Mouse (Mus musculus) embryonic facial prominence, embryonic 15.5 days (tissue): ENCODE measurements at regions not wholly inside any gene's neighbourhood (a gene's known extent, or its start where the extent isn't known, plus 50 kb on each side); places are given as distances from the start of the nearest gene placed in this dataset.

Source experiments
- ATAC-seq: fragments of 200-750 bp; cut with Nextera tagmentation; 2 replicates; pipeline ENCODE4 v1.8.0; 2017; ENCODE audit warnings: low read depth, moderate TSS enrichment; ENCODE audit not compliant: insufficient number of reproducible peaks, low FRiP score, low TSS enrichment
- H3K27ac ChIP-seq: fragments of 300-500 bp; sonication (generic); replicated peaks from 2 replicates; pipeline ENCODE4 v1.5.1; 2015; ENCODE audit warnings: mild to moderate bottlenecking, inconsistent platforms
- H3K27me3 ChIP-seq: fragments of 300-500 bp; sonication (generic); 2 replicates; pipeline ENCODE4 v1.6.1; 2015; ENCODE audit warnings: inconsistent platforms
- H3K36me3 ChIP-seq: fragments of 300-500 bp; sonication (generic); 2 replicates; pipeline ENCODE4 v1.6.1; 2015; ENCODE audit warnings: mild to moderate bottlenecking, inconsistent platforms
- H3K4me1 ChIP-seq: fragments of 300-500 bp; sonication (generic); 2 replicates; pipeline ENCODE4 v1.6.1; 2015; ENCODE audit warnings: inconsistent platforms
- H3K4me2 ChIP-seq: fragments of 300-500 bp; sonication (generic); replicated peaks from 2 replicates; pipeline ENCODE4 v1.6.1; 2015; ENCODE audit warnings: mild to moderate bottlenecking, inconsistent platforms
- H3K4me3 ChIP-seq: fragments of 300-500 bp; sonication (generic); replicated peaks from 2 replicates; pipeline ENCODE4 v1.5.1; 2015; ENCODE audit warnings: mild to moderate bottlenecking, inconsistent platforms
- H3K9ac ChIP-seq: fragments of 300-500 bp; sonication (generic); 2 replicates; pipeline ENCODE4 v1.6.1; 2015; ENCODE audit warnings: inconsistent platforms
- H3K9me3 ChIP-seq: fragments of 300-500 bp; sonication (generic); replicated peaks from 2 replicates; pipeline ENCODE4 v1.6.1; 2016; ENCODE audit warnings: inconsistent platforms
- WGBS: fragments of 180-500 bp; shearing (Covaris S2); methylation state at CpG from one replicate; pipeline ENCODE4 v1.1.7; 2015; 5-methylcytosine and 5-hydroxymethylcytosine counted together

DNA sequence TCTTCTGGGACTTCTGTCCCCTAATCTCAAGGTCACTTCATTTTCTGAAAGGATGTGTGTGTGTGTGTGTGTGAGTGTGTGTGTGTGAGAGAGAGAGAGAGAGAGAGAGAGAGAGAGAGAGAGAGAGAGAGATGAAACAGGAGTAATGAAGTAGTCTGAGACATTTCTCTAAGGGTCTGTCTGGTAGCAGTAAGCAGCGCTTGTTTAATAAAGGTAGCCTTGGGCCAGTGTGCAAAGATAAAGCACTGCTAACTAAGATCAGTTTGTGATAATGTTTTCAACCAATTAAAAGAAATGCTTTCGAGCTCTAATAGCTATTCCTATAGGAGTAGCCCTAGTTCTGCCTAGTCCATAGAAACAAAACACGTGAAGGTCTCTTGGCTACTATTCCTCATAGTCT is 119.7 kb downstream of the Gm9733 start:
- no peak overlapping the region for H3K4me3 ChIP-seq
- H3K27ac ChIP-seq, result no peak overlapping the region
- 76% methylated on average over 3 of the region's 3 CpGs for WGBS
- no peaks in the 10 kb centered on the region for H3K4me1 ChIP-seq
- ATAC-seq, result no peak
- no peak overlapping the region for H3K4me2 ChIP-seq
- H3K9ac ChIP-seq, result no peak overlapping the region
- H3K27me3 ChIP-seq, result no peaks in the 10 kb centered on the region
- H3K36me3 ChIP-seq, result no peaks in the 10 kb centered on the region
- no peaks in the 10 kb centered on the region for H3K9me3 ChIP-seq

DNA sequence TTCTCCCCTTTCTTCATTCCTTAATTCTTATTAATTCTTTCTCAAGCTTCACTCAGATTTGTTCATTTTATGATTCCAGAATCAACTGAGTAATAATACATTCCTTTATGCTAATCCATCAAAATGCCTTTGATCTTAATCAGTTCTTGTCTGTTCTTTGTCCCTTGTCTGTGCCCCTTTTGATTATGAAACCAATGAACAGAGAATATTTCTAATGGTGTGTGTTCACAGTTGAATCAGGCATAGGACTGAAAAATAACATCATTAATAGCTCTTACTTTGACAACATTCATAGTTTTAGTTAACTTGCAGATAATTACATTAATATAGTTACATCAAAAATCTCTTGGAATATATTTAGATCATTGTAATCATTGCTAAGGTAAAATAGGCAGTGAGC is 114.5 kb downstream of the Gm9733 start:
- no peak overlapping the region for H3K4me2 ChIP-seq
- no peaks in the 10 kb centered on the region for H3K27me3 ChIP-seq
- no peak overlapping the region for H3K9ac ChIP-seq
- no peak overlapping the region for H3K27ac ChIP-seq
- no peak overlapping the region for H3K4me3 ChIP-seq
- no peaks in the 10 kb centered on the region for H3K4me1 ChIP-seq
- no peaks in the 10 kb centered on the region for H3K9me3 ChIP-seq
- ATAC-seq, result no peak
- no peaks in the 10 kb centered on the region for H3K36me3 ChIP-seq

DNA sequence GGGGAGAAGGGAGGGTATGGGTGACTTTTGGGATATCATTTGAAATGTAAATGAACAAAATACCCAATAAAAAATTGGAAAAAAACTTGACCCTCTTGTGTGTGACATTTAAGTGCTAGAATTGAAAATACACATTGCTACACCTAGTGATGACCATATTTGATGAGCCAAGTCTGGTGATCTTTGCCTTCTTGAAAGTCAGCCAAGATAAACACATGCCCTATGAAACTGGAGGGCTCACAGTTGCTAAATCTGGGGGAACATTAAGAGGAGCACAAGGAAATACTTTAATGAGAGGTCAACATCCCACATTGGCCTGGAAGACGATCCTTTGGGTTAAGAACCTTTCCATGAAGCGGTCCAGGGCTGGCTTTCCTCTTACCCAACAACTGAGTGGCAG is 112.8 kb downstream of the Gm9733 start:
- no peak overlapping the region for H3K4me3 ChIP-seq
- no peak overlapping the region for H3K9ac ChIP-seq
- no peak overlapping the region for H3K27ac ChIP-seq
- 69% methylated on average over 2 of the region's 2 CpGs for WGBS
- no peak overlapping the region for H3K4me2 ChIP-seq
- H3K4me1 ChIP-seq, result no peaks in the 10 kb centered on the region
- no peaks in the 10 kb centered on the region for H3K9me3 ChIP-seq
- H3K27me3 ChIP-seq, result no peaks in the 10 kb centered on the region
- no peak for ATAC-seq
- H3K36me3 ChIP-seq, result no peaks in the 10 kb centered on the region

DNA sequence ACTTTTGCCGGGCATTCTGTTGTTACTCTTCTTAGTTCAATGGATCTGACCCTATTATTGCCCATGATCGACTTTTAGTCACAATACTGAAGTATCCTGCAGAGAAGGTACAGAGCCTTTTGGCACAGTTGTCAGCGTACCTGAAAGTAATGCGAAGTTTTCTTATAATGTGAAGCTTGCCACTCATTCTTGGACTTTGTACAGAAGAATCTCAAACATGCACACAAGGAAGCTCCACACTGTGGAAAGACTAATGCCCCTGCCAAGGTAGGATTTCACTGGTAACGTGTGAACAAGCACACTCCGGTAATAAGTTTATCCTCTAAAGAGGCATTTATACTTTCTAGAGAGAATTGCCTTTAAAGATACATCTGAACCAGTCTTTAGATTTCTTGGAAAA is 108.8 kb downstream of the Gm9733 start:
- Histone ChIP-seq H3K36me3 (no peaks in the 10 kb centered on the region), H3K27me3 (no peaks in the 10 kb centered on the region), H3K4me3 (no peak overlapping the region), H3K4me2 (no peak overlapping the region), H3K9ac (no peak overlapping the region), H3K27ac (no peak overlapping the region), H3K9me3 (no peaks in the 10 kb centered on the region), H3K4me1 (no peaks in the 10 kb centered on the region)
- WGBS, result 79% methylated on average over 6 of the region's 6 CpGs
- ATAC-seq, result no peak

DNA sequence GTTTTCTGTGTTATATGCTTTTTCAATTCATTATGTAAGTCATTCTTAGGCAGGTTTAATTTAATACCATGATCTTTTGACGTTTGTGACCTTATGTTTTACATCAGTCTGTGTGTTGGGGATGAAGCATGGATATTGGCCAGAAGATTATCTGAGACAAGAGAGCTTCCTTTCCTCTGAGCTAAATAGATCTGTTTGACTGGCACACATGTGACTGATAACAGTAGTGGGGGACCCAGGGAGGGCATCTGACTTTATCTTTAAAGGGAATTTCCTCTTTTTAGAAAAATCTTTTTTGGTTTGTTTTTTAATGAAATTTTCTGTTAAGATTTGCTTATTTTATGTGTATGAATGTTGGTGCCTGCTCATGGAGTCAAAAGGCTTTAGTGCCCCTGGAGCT is 107.7 kb downstream of the Gm9733 start:
- H3K4me2 ChIP-seq, result no peak overlapping the region
- H3K36me3 ChIP-seq, result no peaks in the 10 kb centered on the region
- no peaks in the 10 kb centered on the region for H3K9me3 ChIP-seq
- no peak overlapping the region for H3K27ac ChIP-seq
- no peaks in the 10 kb centered on the region for H3K4me1 ChIP-seq
- 42% methylated on average over 1 of the region's 1 CpGs for WGBS
- no peak overlapping the region for H3K9ac ChIP-seq
- no peak overlapping the region for H3K4me3 ChIP-seq
- no peak for ATAC-seq
- H3K27me3 ChIP-seq, result no peaks in the 10 kb centered on the region

DNA sequence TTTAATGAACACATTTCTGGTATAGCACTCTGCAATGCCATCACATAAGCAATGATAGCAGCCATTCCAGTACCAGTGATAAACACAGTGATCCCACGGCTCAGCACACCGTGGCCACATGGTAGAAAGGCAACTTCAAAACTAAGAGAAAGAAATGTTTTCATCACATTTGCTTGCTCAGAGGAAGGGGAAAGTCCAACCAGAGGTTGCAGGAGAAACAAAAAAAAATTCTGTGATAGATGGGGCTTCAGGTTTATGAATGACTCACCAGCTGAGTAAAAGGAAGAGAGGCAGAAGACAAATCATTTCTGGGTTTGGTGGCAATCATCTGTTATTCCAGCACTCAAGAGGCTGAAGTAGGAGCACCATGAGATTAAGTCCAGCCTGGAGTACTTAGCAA is 103.5 kb downstream of the Gm9733 start:
- Histone ChIP-seq H3K27me3 (no peaks in the 10 kb centered on the region), H3K9ac (no peak overlapping the region), H3K27ac (no peak overlapping the region), H3K4me3 (no peak overlapping the region), H3K4me2 (no peak overlapping the region), H3K9me3 (no peaks in the 10 kb centered on the region), H3K36me3 (no peaks in the 10 kb centered on the region), H3K4me1 (no peaks in the 10 kb centered on the region)
- 83% methylated on average over 2 of the region's 2 CpGs for WGBS
- no peak for ATAC-seq

DNA sequence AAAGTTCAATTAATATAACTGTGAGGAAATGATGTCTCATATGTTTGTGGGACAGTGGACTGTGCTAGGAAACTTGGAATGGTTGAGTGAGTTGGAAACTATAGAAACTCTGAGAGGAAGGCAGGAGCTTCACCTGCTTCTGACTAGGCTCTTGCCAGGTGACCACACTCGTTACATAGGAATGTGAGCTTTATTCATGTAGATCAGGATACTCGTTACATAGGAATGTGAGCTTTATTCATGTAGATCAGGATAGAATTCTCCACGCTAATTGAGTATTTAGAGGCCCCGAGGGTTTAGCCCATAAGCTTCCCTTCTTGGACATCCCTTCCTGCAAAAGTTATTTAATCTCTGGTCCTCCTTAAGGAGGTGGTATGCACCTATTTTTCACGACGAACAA is 101.9 kb downstream of the Gm9733 start:
- no peak overlapping the region for H3K9ac ChIP-seq
- no peaks in the 10 kb centered on the region for H3K36me3 ChIP-seq
- ATAC-seq, result no peak
- H3K4me3 ChIP-seq, result no peak overlapping the region
- no peaks in the 10 kb centered on the region for H3K9me3 ChIP-seq
- H3K27ac ChIP-seq, result no peak overlapping the region
- no peak overlapping the region for H3K4me2 ChIP-seq
- H3K27me3 ChIP-seq, result no peaks in the 10 kb centered on the region
- no peaks in the 10 kb centered on the region for H3K4me1 ChIP-seq
- WGBS, result 49% methylated on average over 6 of the region's 6 CpGs

DNA sequence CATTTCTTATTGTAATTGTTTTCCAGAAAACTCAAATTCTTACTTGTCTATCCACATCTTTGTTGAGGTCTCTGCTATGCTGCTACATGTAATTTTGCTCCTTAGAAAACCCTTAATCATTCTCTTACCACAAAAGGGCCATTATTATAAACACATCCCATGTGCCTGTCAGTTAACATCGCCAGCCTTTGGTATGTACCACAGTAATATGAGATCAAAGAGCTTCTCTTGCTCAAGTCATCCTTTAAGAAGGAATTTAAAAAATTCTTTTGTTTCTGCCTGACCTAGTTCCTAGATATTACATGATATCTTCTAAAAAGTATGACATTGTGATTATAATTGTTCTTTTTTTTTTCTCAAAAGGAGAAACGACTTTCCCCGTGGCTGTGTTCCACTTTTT is 100.7 kb downstream of the Gm9733 start:
- H3K27me3 ChIP-seq, result no peaks in the 10 kb centered on the region
- H3K9me3 ChIP-seq, result no peaks in the 10 kb centered on the region
- 9% methylated on average over 3 of the region's 3 CpGs for WGBS
- ATAC-seq, result no peak
- no peak overlapping the region for H3K4me2 ChIP-seq
- H3K4me3 ChIP-seq, result no peak overlapping the region
- H3K36me3 ChIP-seq, result no peaks in the 10 kb centered on the region
- H3K27ac ChIP-seq, result no peak overlapping the region
- H3K4me1 ChIP-seq, result no peaks in the 10 kb centered on the region
- H3K9ac ChIP-seq, result no peak overlapping the region

DNA sequence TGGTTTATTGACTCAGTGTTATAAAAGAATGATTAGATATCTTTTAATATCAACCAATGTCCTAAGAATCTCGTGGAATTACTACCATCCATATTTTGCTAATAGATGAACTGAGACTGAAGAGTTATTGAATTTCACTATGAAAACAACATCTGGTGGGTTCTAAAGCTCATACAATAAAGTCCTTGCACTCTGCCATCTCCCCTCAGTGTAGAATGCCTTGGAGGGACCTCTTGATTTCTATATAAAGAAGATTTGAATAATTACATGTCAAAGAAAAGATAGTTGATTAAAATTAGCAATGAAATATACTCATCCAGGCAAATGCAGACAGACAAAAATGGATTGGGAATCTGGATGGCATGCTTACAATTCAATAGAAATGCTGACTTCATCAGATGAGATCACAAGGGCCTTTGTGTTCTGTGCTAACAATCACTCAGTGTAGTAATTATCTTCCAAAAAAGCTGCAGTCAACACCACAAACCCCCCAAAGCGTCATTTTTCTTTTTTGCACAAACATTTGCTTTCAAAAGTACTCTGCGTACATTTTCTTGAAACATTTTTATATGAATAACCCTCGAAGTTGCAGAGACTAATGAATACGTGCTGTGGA is 94.2 kb downstream of the Gm9733 start:
- no peak for ATAC-seq
- 69% methylated on average over 5 of the region's 5 CpGs for WGBS
- no peak overlapping the region for H3K9ac ChIP-seq

DNA sequence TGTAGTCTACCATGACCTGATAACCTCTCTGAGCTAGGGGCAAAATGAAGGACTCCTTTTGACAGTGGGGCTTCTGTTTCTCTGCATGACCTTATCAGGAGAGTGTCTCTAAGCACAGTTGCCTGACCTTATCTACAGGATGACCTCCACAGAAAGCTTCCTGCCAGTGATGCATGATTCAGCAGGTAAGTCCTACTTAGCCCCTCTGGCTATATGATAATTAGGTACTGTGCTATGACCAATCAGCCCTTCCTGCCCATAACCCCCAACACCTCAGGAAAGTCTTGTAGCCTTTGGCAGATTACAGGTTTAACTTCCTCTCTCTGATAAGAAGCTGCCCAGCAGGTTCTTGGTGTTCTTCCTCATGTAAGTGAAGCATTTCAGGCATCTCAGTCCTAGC is 89.7 kb downstream of the Gm9733 start:
- Histone ChIP-seq H3K4me2 (no peak overlapping the region), H3K27me3 (no peaks in the 10 kb centered on the region), H3K27ac (no peak overlapping the region), H3K4me3 (no peak overlapping the region), H3K36me3 (no peaks in the 10 kb centered on the region), H3K9me3 (no peaks in the 10 kb centered on the region), H3K4me1 (no peaks in the 10 kb centered on the region), H3K9ac (no peak overlapping the region)
- no peak for ATAC-seq

More for the DNA sequence above, 94.2 kb downstream of the Gm9733 start:
- H3K4me1 ChIP-seq, result no peaks in the 10 kb centered on the region
- no peak overlapping the region for H3K4me2 ChIP-seq
- no peaks in the 10 kb centered on the region for H3K9me3 ChIP-seq
- H3K36me3 ChIP-seq, result no peaks in the 10 kb centered on the region
- no peak overlapping the region for H3K27ac ChIP-seq
- H3K4me3 ChIP-seq, result no peak overlapping the region
- no peaks in the 10 kb centered on the region for H3K27me3 ChIP-seq

DNA sequence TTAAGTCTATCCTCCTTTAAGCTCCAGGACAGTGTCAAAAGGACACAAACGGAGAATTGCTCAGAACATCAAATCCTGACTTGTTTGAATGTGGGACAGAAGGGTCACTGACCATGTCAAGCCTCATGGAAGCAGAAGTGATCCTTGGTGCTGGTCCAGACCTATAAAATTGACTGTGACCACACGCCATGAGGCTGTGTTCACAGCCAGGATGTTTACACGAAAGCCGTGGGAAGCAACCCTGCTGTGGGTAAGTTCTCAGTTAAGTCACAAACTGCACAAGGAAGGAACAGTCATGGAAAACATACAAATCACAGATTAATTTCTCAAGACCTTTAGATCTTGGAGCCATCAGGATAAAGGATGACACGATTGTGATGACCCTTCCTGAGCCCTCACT is 88.5 kb downstream of the Gm9733 start:
- no peaks in the 10 kb centered on the region for H3K9me3 ChIP-seq
- no peak overlapping the region for H3K27ac ChIP-seq
- WGBS, result 66% methylated on average over 5 of the region's 5 CpGs
- H3K27me3 ChIP-seq, result no peaks in the 10 kb centered on the region
- H3K4me2 ChIP-seq, result no peak overlapping the region
- no peak overlapping the region for H3K4me3 ChIP-seq
- H3K9ac ChIP-seq, result no peak overlapping the region
- ATAC-seq, result no peak
- H3K36me3 ChIP-seq, result no peaks in the 10 kb centered on the region
- no peaks in the 10 kb centered on the region for H3K4me1 ChIP-seq

DNA sequence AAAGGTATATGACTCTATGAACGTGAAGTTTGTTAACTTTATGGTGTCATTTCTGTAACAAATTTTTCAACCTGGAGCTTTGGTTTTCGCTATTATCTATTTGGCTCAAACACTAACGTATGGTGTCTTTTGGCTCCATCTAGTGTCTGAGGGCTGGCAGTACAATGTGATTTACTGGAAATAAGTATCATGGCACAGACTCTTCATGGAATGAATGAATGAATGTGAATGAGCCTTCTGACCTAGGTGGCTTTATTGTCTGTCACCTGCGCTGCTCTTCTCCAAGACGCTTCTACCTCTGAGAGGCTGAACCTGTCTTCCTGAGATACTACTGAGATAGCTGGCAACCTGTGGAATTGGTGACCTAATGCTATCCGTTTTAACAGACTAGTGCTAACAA is 87.1 kb downstream of the Gm9733 start:
- ATAC-seq, result no peak
- H3K9me3 ChIP-seq, result no peaks in the 10 kb centered on the region
- H3K4me3 ChIP-seq, result no peak overlapping the region
- no peaks in the 10 kb centered on the region for H3K36me3 ChIP-seq
- no peaks in the 10 kb centered on the region for H3K4me1 ChIP-seq
- H3K27me3 ChIP-seq, result no peaks in the 10 kb centered on the region
- no peak overlapping the region for H3K27ac ChIP-seq
- no peak overlapping the region for H3K4me2 ChIP-seq
- 22% methylated on average over 6 of the region's 6 CpGs for WGBS
- no peak overlapping the region for H3K9ac ChIP-seq
